Mouse (Mus musculus) G1E (cell line): Measurements from ENCODE around the gene Tspan13.

Source experiments
- CTCF ChIP-seq: IDR thresholded peaks from 2 replicates; pipeline ENCODE4 v1.5.1; 2012; ENCODE audit warnings: low read depth, low read length, inconsistent platforms, mixed read lengths
- GATA1 ChIP-seq: IDR thresholded peaks from 2 replicates; pipeline ENCODE4 v1.6.1; 2012; ENCODE audit warnings: borderline replicate concordance, low read length, inconsistent platforms, mixed read lengths
- POLR2AphosphoS5 ChIP-seq: IDR thresholded peaks from 2 replicates; pipeline ENCODE4 v1.6.1; 2012; ENCODE audit warnings: low read depth, low read length, inconsistent platforms; ENCODE audit not compliant: insufficient replicate concordance
- TAL1 ChIP-seq: conservative IDR thresholded peaks from 2 replicates; pipeline ENCODE4 v1.6.1; 2012; ENCODE audit warnings: low read depth, low read length, inconsistent platforms, mixed read lengths

GRCm38 (mm10) chr12:36057699-36058098 lies 15.4 kb upstream of the Tspan13 start:
- TF ChIP-seq CTCF (no peak), GATA1 (no peak), POLR2AphosphoS5 (no peak), TAL1 (no peak)
